In the genomic region with DNA sequence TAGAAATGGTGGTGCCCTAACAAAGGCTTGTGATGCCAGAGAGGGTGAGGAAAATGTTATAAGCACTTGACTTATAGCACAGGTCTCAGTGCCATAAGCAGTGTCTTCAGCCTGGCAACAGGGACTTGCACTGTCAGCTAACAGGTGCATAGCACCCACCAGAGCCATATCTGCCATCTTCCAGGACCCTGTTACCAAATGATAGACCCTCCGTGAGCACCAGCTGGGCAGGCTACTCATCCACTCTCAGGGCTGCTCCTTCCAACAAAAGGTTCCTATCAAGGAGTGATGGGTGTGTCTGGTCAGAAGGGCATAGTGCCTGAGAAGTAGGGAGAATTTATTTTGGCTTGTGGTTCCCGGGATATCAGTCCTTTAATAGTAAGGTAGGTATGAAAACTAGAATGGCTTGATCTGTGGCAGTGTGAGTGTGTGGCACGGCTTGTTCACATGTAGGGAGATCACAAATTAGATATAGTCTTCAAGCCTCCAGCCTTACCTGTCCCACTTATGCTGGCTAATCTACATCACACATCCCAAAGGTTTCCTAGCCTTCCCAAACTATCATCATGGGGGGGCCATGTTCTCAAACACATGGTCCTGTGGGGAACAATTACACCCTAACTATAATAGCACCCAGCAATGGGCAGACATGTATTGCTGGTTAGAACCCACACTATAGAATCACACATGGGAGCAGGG, we compare ENCODE assay signal across 14 mouse cellular contexts. TPM values are rescaled to one million over a fixed set of nuclear protein-coding genes. Genes with fewer than 3 reads are reported as not detected.
A peak's percentile ranks its signal among the peaks of the same experiment; 100 is the strongest.
DNase-seq lines count a peak whose midpoint lies in the region; ATAC-seq and TF ChIP-seq lines count a peak whose summit lies in the region.
"Had no signal": no experiment of that assay in that cellular context is flagged by ENCODE, and none has a peak within 500 bp of the region (broad histone marks: within the 10 kb centered on the region; RNA-seq: fewer than 3 reads in every experiment).

No protein-coding gene starts in this region.

- H3K4me1 ChIP-seq in liver, embryonic 16.5 days (ENCODE audit: control insufficient read depth, low read depth, low read length) = peaks cover 32% of the 10 kb centered on the region
- H3K4me1 ChIP-seq in stomach, embryonic 16.5 days (ENCODE audit: control insufficient read depth, insufficient read depth, low read length) = peaks cover 8% of the 10 kb centered on the region; the same call in 1 of the 2 replicates
- peaks cover 2% of the 10 kb centered on the region; the same call in 1 of the 2 replicates for H3K4me1 ChIP-seq in lung, postnatal 0 days (ENCODE audit: insufficient read depth, low read depth, low read length)
- H3K4me1 ChIP-seq: forebrain, embryonic 12.5 days; limb, embryonic 15.5 days; midbrain, embryonic 13.5 days had no signal

- DNase-seq in ES-CJ7 (ENCODE audit: low read depth, low spot score) (peak; percentile 61), R1 (ENCODE audit: low read depth, low spot score) (peak; percentile 72)
- no peak for DNase-seq in cerebellum, adult 9-11 months
- DNase-seq in left cerebral cortex, adult 18-20 months (ENCODE audit: low spot score in 2 of 2) = no peak
- DNase-seq in lung, postnatal 0 days (ENCODE audit: low spot score) = no peak
- DNase-seq: cerebellum, postnatal 25 days; kidney, postnatal 4 days had no signal

- no peak overlapping the region for H3K4me2 ChIP-seq in liver, embryonic 16.5 days (ENCODE audit: low read depth, low read length)
- no peak overlapping the region for H3K4me2 ChIP-seq in stomach, embryonic 16.5 days (ENCODE audit: low read depth, low read length)
- H3K4me2 ChIP-seq in lung, postnatal 0 days (replicated peaks; ENCODE audit: low read depth, low read length) = no peak overlapping the region
- H3K4me2 ChIP-seq: forebrain, embryonic 12.5 days; limb, embryonic 15.5 days; midbrain, embryonic 13.5 days had no signal

- H3K9ac ChIP-seq in liver, embryonic 16.5 days (ENCODE audit: low read depth, low read length) = no peak overlapping the region
- peak overlapping the region; percentile 4; the same call in 1 of the 2 replicates for H3K9ac ChIP-seq in stomach, embryonic 16.5 days (ENCODE audit: low read length)
- no peak overlapping the region for H3K9ac ChIP-seq in lung, postnatal 0 days (replicated peaks; ENCODE audit: low read depth)
- H3K9ac ChIP-seq: forebrain, embryonic 12.5 days; heart, embryonic 12.5 days; limb, embryonic 15.5 days; midbrain, embryonic 13.5 days had no signal

- TF ChIP-seq CTCF in lung, postnatal 0 days (IDR thresholded peaks at IDR 0.05) = no peak

- H3K36me3 ChIP-seq in liver, embryonic 16.5 days (ENCODE audit: control insufficient read depth, insufficient read depth) = no peaks in the 10 kb centered on the region
- no peaks in the 10 kb centered on the region for H3K36me3 ChIP-seq in stomach, embryonic 16.5 days (ENCODE audit: control insufficient read depth, insufficient read depth, low read length)
- no peaks in the 10 kb centered on the region for H3K36me3 ChIP-seq in lung, postnatal 0 days (ENCODE audit: insufficient read depth, low read length)
- H3K36me3 ChIP-seq: forebrain, embryonic 12.5 days; heart, embryonic 12.5 days; limb, embryonic 15.5 days; midbrain, embryonic 13.5 days had no signal

- no peak for TF ChIP-seq EP300 in lung, postnatal 0 days (IDR thresholded peaks at IDR 0.05)

- H3K9me3 ChIP-seq in liver, embryonic 16.5 days (replicated peaks; ENCODE audit: control insufficient read depth, low read length) = no peaks in the 10 kb centered on the region
- no peaks in the 10 kb centered on the region for H3K9me3 ChIP-seq in stomach, embryonic 16.5 days (replicated peaks; ENCODE audit: control insufficient read depth, low read length)
- no peaks in the 10 kb centered on the region for H3K9me3 ChIP-seq in lung, postnatal 0 days (ENCODE audit: low read length)
- H3K9me3 ChIP-seq: forebrain, embryonic 12.5 days; heart, embryonic 12.5 days; limb, embryonic 15.5 days; midbrain, embryonic 13.5 days had no signal

- no peak for ATAC-seq in liver, embryonic 16.5 days (ENCODE audit: low read depth)
- no peak for ATAC-seq in stomach, embryonic 16.5 days (ENCODE audit: insufficient read depth, low FRiP score)
- no peak for ATAC-seq in lung, postnatal 0 days

- no peaks in the 10 kb centered on the region for H3K27me3 ChIP-seq in liver, embryonic 16.5 days (ENCODE audit: control insufficient read depth, insufficient read depth, low read depth, low read length)
- no peaks in the 10 kb centered on the region for H3K27me3 ChIP-seq in stomach, embryonic 16.5 days (ENCODE audit: control insufficient read depth, insufficient read depth, low read length)
- no peaks in the 10 kb centered on the region for H3K27me3 ChIP-seq in lung, postnatal 0 days (replicated peaks; ENCODE audit: insufficient read depth, low read length)
- H3K27me3 ChIP-seq: forebrain, embryonic 12.5 days; heart, embryonic 12.5 days; limb, embryonic 15.5 days; midbrain, embryonic 13.5 days; Patski had no signal

- 58% methylated on average over 3 of the region's 3 CpGs for WGBS in liver, embryonic 16.5 days (ENCODE audit: insufficient replicate concordance)
- WGBS in stomach, embryonic 16.5 days = 70% methylated on average over 3 of the region's 3 CpGs
- 88% methylated on average over 3 of the region's 3 CpGs for WGBS in lung, postnatal 0 days

- H3K4me3 ChIP-seq in liver, embryonic 16.5 days (ENCODE audit: low read depth, low read length) = no peak overlapping the region
- H3K4me3 ChIP-seq in stomach, embryonic 16.5 days (replicated peaks; ENCODE audit: low read length) = no peak overlapping the region
- no peak overlapping the region for H3K4me3 ChIP-seq in lung, postnatal 0 days (ENCODE audit: low read depth, low read length)
- H3K4me3 ChIP-seq: forebrain, embryonic 12.5 days; heart, embryonic 12.5 days; limb, embryonic 15.5 days; midbrain, embryonic 13.5 days had no signal

- H3K27ac ChIP-seq in liver, embryonic 16.5 days (ENCODE audit: low read length) = peak overlapping the region; percentile 56
- peak overlapping the region; percentile 56 for H3K27ac ChIP-seq in stomach, embryonic 16.5 days (ENCODE audit: low read length)
- no peak overlapping the region for H3K27ac ChIP-seq in lung, postnatal 0 days (ENCODE audit: low read length)
- H3K27ac ChIP-seq: forebrain, embryonic 12.5 days; limb, embryonic 15.5 days; midbrain, embryonic 13.5 days had no signal

RNA-seq across cellular contexts. Expression of a gene that starts 13.9 kb away (rescaled TPM):
- polyA plus RNA-seq in liver, embryonic 16.5 days (2015; fragmentation: Nextera tagmentation; extraction: Ambion mirVana) = 14.1 and 15.8 TPM in 2 replicates
- polyA plus RNA-seq in stomach, embryonic 16.5 days (2015; fragmentation: Nextera tagmentation; extraction: Ambion mirVana) = 1.6 and 1.7 TPM in 2 replicates
- under 1 TPM; 0.19 to 0.42 TPM for total RNA-seq in left cerebral cortex, adult 18-20 months (2021)
- polyA plus RNA-seq in lung, postnatal 0 days (2015; fragmentation: Nextera tagmentation; extraction: Ambion mirVana) = 1.5 and 2.2 TPM in 2 replicates

RNA-seq across cellular contexts. Expression of a gene that starts 14.4 kb away (rescaled TPM):
- polyA plus RNA-seq in liver, embryonic 16.5 days (2015; fragmentation: Nextera tagmentation; extraction: Ambion mirVana) = 4.9 and 5.1 TPM in 2 replicates
- 5.9 and 7.3 TPM in 2 replicates for polyA plus RNA-seq in stomach, embryonic 16.5 days (2015; fragmentation: Nextera tagmentation; extraction: Ambion mirVana)
- 100 to 1,000 TPM; 358 to 362 TPM for total RNA-seq in left cerebral cortex, adult 18-20 months (2021)
- 0.31 and 0.88 TPM in 2 replicates for polyA plus RNA-seq in lung, postnatal 0 days (2015; fragmentation: Nextera tagmentation; extraction: Ambion mirVana)

RNA-seq across cellular contexts. Expression of a gene that starts 33.2 kb away (rescaled TPM):
- 26.7 and 30.1 TPM in 2 replicates for polyA plus RNA-seq in liver, embryonic 16.5 days (2015; fragmentation: Nextera tagmentation; extraction: Ambion mirVana)
- polyA plus RNA-seq in stomach, embryonic 16.5 days (2015; fragmentation: Nextera tagmentation; extraction: Ambion mirVana) = 9.4 TPM in 2 replicates
- total RNA-seq in left cerebral cortex, adult 18-20 months (2021) = 1 to 10 TPM; 2.2 to 2.9 TPM
- polyA plus RNA-seq in lung, postnatal 0 days (2015; fragmentation: Nextera tagmentation; extraction: Ambion mirVana) = 23.2 and 24.7 TPM in 2 replicates

Comparison
In these comparisons a context has a peak if more than half of its experiments do, and no peak if none do; other contexts are left out.
1. DNase-seq: peak in ES-CJ7 (single experiment) and R1 (single experiment); none in cerebellum, adult 9-11 months (single experiment), left cerebral cortex, adult 18-20 months (0 of 2) and lung, postnatal 0 days (single experiment).